Mouse (Mus musculus) myocyte (in vitro differentiated cells): ENCODE data around the gene Nifk.

ENCODE experiments used
- CEBPB ChIP-seq: IDR thresholded peaks from 2 replicates; pipeline ENCODE4 v1.6.1; 2011; ENCODE audit warnings: mild to moderate bottlenecking, moderate library complexity; ENCODE audit not compliant: poor library complexity, insufficient read depth, severe bottlenecking
- E2F4 ChIP-seq: IDR thresholded peaks from one replicate; pipeline ENCODE4 v1.6.1; 2011; ENCODE audit warnings: mild to moderate bottlenecking, control low read depth, moderate library complexity; ENCODE audit not compliant: insufficient read depth
- MAX ChIP-seq: IDR thresholded peaks from one replicate; pipeline ENCODE4 v1.6.1; 2011; ENCODE audit warnings: low read depth, mild to moderate bottlenecking, control low read depth
- MYOG ChIP-seq, 3 experiments: IDR thresholded peaks; one replicate each; pipeline ENCODE4 v1.6.1; 2011; ENCODE audit warnings: control low read depth in 2 of 3, low read depth in 2 of 3, mild to moderate bottlenecking in 2 of 3; ENCODE audit not compliant: insufficient read length in 2 of 3, control insufficient read depth in 1 of 3, insufficient read depth in 1 of 3
- POLR2A ChIP-seq: IDR thresholded peaks from one replicate; pipeline ENCODE4 v1.6.1; 2011; ENCODE audit warnings: low read depth, mild to moderate bottlenecking, control low read depth, moderate library complexity; ENCODE audit not compliant: insufficient read length
- POLR2AphosphoS2 ChIP-seq: IDR thresholded peaks from one replicate; pipeline ENCODE4 v1.6.1; 2011; ENCODE audit warnings: low read depth, control low read depth; ENCODE audit not compliant: insufficient read length
- REST ChIP-seq: IDR thresholded peaks from one replicate; pipeline ENCODE4 v1.6.1; 2011; ENCODE audit warnings: mild to moderate bottlenecking, control low read depth, moderate library complexity; ENCODE audit not compliant: insufficient read depth, insufficient read length
- TCF12 ChIP-seq: IDR thresholded peaks from one replicate; pipeline ENCODE4 v1.6.1; 2011; ENCODE audit warnings: mild to moderate bottlenecking, control low read depth; ENCODE audit not compliant: poor library complexity, insufficient read depth, severe bottlenecking
- TCF3 ChIP-seq: IDR thresholded peaks from one replicate; pipeline ENCODE4 v1.6.1; 2011; ENCODE audit warnings: low read depth, control low read depth; ENCODE audit not compliant: insufficient read length
- USF1 ChIP-seq: IDR thresholded peaks from one replicate; pipeline ENCODE4 v1.6.1; 2011; ENCODE audit warnings: low read depth, mild to moderate bottlenecking, control low read depth, moderate library complexity

GRCm38 (mm10) chr1:118335847-118336246 lies 14.2 kb downstream of the Nifk start:
- TF ChIP-seq POLR2A (no peak), POLR2AphosphoS2 (no peak), USF1 (no peak), CEBPB (no peak), MAX (no peak), TCF12 (no peak), E2F4 (no peak), MYOG (IDR thresholded peaks at IDR 0.05; ENCODE audit: control insufficient read depth in 1 of 3, insufficient read depth in 1 of 3, insufficient read length in 2 of 3, low read depth in 2 of 3) (no peak), REST (no peak), TCF3 (no peak)
